Mouse (Mus musculus) midbrain, embryonic 16.5 days (tissue): Measurements from ENCODE around the gene 9330161L09Rik. TPM values are rescaled to one million over a fixed set of nuclear protein-coding genes. Genes with fewer than 3 reads are reported as not detected.

Source experiments
- ATAC-seq: fragments of 200-750 bp; cut with Nextera tagmentation; 2 replicates; pipeline ENCODE4 v1.8.0; 2017; ENCODE audit warnings: moderate TSS enrichment
- H3K27ac ChIP-seq: fragments of 300-500 bp; sonication (generic); 2 replicates; pipeline ENCODE4 v1.5.1; 2014; ENCODE audit warnings: mild to moderate bottlenecking, low read length, mixed read lengths
- H3K27me3 ChIP-seq: fragments of 300-500 bp; sonication (generic); 2 replicates; pipeline ENCODE4 v1.6.1; 2014; ENCODE audit warnings: low read depth, low read length, mixed read lengths; ENCODE audit not compliant: control insufficient read depth, insufficient read depth
- H3K36me3 ChIP-seq: fragments of 300-500 bp; sonication (generic); 2 replicates; pipeline ENCODE4 v1.6.1; 2014; ENCODE audit warnings: mild to moderate bottlenecking, low read length, moderate library complexity, mixed read lengths; ENCODE audit not compliant: control insufficient read depth, insufficient read depth
- H3K4me1 ChIP-seq: fragments of 300-500 bp; sonication (generic); 2 replicates; pipeline ENCODE4 v1.6.1; 2014; ENCODE audit warnings: mild to moderate bottlenecking, low read length, mixed read lengths; ENCODE audit not compliant: control insufficient read depth, insufficient read depth
- H3K4me2 ChIP-seq: fragments of 300-500 bp; sonication (generic); 2 replicates; pipeline ENCODE4 v1.6.1; 2014; ENCODE audit warnings: mild to moderate bottlenecking, low read length, mixed read lengths
- H3K4me3 ChIP-seq: fragments of 300-500 bp; sonication (generic); 2 replicates; pipeline ENCODE4 v1.5.1; 2014; ENCODE audit warnings: low read depth, mild to moderate bottlenecking, low read length, moderate library complexity, mixed read lengths
- H3K9ac ChIP-seq: fragments of 300-500 bp; sonication (generic); 2 replicates; pipeline ENCODE4 v1.6.1; 2014; ENCODE audit warnings: low read depth, low read length, mixed read lengths
- H3K9me3 ChIP-seq: fragments of 300-500 bp; sonication (generic); replicated peaks from 2 replicates; pipeline ENCODE4 v1.6.1; 2014; ENCODE audit warnings: mild to moderate bottlenecking, low read length, mixed read lengths; ENCODE audit not compliant: control insufficient read depth, poor library complexity, severe bottlenecking
- WGBS: fragments of 180-500 bp; shearing (Covaris S2); extraction: QIAGEN DNeasy Blood & Tissue Kit; methylation state at CpG from one replicate; pipeline ENCODE4 v1.1.7; 2014; 5-methylcytosine and 5-hydroxymethylcytosine counted together
- polyA plus RNA-seq: library from polyadenylated mRNA; unstranded; fragments of >200 nt; fragmentation: Nextera tagmentation; extraction: Ambion mirVana; gene quantifications from 2 replicates; pipeline ENCODE4 v1.2.1, GENCODE M21; 2015

Gene 9330161L09Rik
- polyA plus RNA-seq, 1 experiment from 2014 or later = 1.2 TPM

DNA sequence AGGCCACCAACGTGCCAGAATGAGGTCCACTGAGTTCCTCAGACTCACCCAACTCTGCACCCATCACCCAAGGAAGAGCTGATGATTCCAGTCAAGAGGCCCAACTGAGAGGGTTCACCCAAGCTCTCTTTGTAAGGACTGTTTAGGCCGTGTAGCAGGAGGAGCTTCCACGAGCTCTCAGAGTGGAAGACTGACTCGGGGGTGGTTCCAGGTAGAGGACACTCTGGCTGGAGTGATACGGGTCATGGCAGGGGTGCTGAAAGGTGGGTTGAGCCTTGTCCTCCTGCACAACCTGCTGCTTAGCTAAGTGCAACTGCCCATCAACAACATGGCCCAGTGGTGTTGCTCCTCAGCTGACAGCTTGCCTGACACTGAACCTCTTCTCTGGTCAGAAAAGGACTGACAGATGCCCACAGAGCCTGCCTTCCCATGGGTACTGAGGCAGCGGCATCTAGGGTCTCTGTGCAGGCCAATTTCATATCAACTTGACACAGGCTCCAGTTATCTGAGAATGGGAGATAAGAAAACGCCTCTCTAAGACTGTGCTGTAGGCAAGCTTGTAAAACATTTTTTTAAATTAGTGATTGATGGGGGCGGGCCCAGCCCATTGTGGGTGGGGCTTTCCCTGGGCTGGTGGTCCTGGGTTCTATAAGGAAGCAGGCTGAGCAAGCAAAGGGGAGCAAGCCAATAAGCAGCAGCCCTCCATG is 33.9 kb downstream of the 9330161L09Rik start:
- 81% methylated on average over 8 of the region's 8 CpGs for WGBS
- ATAC-seq = no peak
- Histone ChIP-seq H3K27me3 (no peaks in the 10 kb centered on the region), H3K4me2 (no peak overlapping the region), H3K4me3 (no peak overlapping the region), H3K9ac (no peak overlapping the region), H3K27ac (no peak overlapping the region), H3K4me1 (no peaks in the 10 kb centered on the region), H3K9me3 (no peaks in the 10 kb centered on the region; the same call in 1 of the 2 replicates), H3K36me3 (no peaks in the 10 kb centered on the region)

DNA sequence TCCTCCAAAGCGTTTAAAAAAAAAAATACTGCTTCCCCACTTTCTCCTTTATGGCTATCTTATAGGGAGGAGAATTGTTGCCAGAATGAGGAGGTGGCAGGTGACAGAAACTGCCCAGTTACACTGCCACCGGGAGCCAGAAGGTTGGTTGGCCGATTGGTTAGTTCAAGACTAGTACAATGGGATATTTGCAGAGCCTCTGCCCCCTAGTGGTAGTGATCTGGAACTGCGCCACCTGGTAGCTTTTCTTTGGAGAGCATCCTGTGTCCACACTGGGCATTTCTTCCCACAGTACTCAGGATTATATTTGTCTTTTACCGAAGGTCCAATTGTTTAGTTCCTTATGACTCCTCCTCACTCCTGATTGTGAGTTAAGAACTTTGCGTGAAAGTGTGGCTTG is 35.9 kb downstream of the 9330161L09Rik start:
- H3K27me3 ChIP-seq = no peaks in the 10 kb centered on the region
- WGBS = 28% methylated on average over 6 of the region's 6 CpGs
- no peak for ATAC-seq
- no peaks in the 10 kb centered on the region for H3K4me1 ChIP-seq
- H3K9ac ChIP-seq = no peak overlapping the region
- H3K9me3 ChIP-seq = no peaks in the 10 kb centered on the region; the same call in 1 of the 2 replicates
- no peak overlapping the region for H3K4me2 ChIP-seq
- H3K4me3 ChIP-seq = no peak overlapping the region
- no peak overlapping the region for H3K27ac ChIP-seq
- H3K36me3 ChIP-seq = no peaks in the 10 kb centered on the region

DNA sequence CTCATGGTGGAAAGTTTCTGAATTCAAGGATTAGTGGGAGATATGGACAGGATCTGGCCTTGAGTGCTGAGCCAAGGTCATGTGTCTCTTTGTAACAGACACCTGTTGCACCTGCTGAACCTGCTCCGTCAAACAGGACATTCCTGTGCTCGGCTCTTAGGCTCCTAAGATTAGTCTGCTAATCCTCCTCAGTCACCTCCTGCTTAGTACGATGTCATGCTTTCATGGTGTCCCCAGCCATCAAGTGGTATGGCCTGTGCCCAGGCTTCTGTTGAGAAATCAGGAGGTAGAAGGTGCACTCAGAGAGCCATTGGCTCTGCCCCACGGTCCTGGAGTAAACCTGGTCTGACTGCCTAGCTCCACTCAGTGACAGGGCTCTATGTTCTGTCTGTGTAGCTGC is 36.8 kb downstream of the 9330161L09Rik start:
- ATAC-seq = no peak
- WGBS = 82% methylated on average over 4 of the region's 4 CpGs
- Histone ChIP-seq H3K27ac (no peak overlapping the region), H3K9me3 (no peaks in the 10 kb centered on the region; the same call in 1 of the 2 replicates), H3K4me1 (no peaks in the 10 kb centered on the region), H3K27me3 (no peaks in the 10 kb centered on the region), H3K4me3 (no peak overlapping the region), H3K4me2 (no peak overlapping the region), H3K9ac (no peak overlapping the region), H3K36me3 (no peaks in the 10 kb centered on the region)

DNA sequence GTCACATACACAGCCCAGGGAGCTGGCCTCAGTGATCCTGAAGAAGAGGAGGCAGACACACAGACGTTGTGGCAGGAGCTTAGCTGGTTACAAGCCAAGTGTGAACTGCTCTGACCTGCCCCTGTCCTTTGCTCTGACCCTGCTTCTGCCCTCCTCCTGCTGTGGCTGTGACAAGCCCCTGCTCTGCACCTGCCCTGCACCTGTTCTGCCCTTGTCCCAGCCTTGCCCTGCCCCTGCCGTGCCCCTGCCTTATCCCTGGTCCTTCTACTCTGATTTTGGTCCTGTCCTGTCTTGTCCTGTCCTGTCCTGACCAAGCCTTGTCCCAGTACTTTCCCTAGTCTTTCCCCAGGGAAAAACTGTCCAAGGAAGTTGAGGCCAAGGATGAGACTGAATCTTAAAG is 38.8 kb downstream of the 9330161L09Rik start:
- Histone ChIP-seq H3K27me3 (no peaks in the 10 kb centered on the region), H3K4me1 (no peaks in the 10 kb centered on the region), H3K4me3 (no peak overlapping the region), H3K27ac (no peak overlapping the region), H3K36me3 (no peaks in the 10 kb centered on the region), H3K9ac (no peak overlapping the region), H3K9me3 (no peaks in the 10 kb centered on the region), H3K4me2 (no peak overlapping the region)
- no peak for ATAC-seq
- WGBS = 87% methylated on average over 2 of the region's 2 CpGs

GRCm38 (mm10) chr12:103368326-103368669 is 39.3 kb downstream of the 9330161L09Rik start:
- H3K27me3 ChIP-seq = no peaks in the 10 kb centered on the region
- H3K4me3 ChIP-seq = no peak overlapping the region
- H3K4me2 ChIP-seq = peak overlapping the region; percentile 0; the same call in 1 of the 2 replicates
- no peak for ATAC-seq
- H3K4me1 ChIP-seq = no peaks in the 10 kb centered on the region
- no peaks in the 10 kb centered on the region for H3K36me3 ChIP-seq
- 81% methylated on average over 7 of the region's 7 CpGs for WGBS
- H3K27ac ChIP-seq = no peak overlapping the region
- H3K9ac ChIP-seq = no peak overlapping the region
- no peaks in the 10 kb centered on the region for H3K9me3 ChIP-seq

DNA sequence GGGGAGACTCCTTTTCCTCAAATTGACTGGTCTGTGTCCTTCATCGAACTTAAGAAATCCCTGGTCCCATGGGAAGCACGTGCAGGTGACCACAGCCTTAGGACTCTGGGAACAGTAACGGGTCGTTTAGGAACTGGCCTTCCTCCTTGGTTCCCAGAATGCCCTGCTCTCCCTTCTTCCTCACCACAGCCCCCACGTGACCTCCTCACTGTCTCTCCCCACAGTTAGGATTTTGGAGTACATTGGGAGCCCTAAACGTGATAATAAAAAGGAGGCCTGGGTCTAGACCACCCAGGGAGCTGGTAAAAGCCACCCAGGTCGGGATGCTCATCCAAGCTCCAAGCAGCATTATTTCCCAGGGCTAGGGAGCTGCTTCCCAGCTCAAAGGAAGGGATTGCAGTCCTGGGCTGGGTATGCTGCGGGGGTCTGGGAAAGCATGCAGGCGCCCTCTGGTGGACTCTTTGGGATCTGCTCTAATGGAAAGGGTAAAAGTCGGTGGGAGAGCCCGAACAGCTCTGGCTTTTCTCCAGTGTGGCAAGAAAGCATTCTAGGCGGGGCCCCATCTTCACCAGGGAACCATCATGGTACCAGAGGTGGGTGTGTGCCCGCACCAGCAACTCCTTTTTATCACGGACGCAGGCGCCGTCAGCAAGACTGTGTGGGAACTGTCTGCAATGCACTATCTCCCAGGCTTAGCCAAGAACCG is 39.8 kb downstream of the 9330161L09Rik start:
- Histone ChIP-seq H3K9ac (no peak overlapping the region), H3K36me3 (no peaks in the 10 kb centered on the region), H3K4me2 (peak overlapping the region; percentile 0; the same call in 1 of the 2 replicates), H3K4me3 (no peak overlapping the region), H3K27ac (no peak overlapping the region), H3K4me1 (no peaks in the 10 kb centered on the region), H3K27me3 (no peaks in the 10 kb centered on the region), H3K9me3 (no peaks in the 10 kb centered on the region)
- WGBS = 16% methylated on average over 18 of the region's 18 CpGs
- ATAC-seq = peak; percentile 75

DNA sequence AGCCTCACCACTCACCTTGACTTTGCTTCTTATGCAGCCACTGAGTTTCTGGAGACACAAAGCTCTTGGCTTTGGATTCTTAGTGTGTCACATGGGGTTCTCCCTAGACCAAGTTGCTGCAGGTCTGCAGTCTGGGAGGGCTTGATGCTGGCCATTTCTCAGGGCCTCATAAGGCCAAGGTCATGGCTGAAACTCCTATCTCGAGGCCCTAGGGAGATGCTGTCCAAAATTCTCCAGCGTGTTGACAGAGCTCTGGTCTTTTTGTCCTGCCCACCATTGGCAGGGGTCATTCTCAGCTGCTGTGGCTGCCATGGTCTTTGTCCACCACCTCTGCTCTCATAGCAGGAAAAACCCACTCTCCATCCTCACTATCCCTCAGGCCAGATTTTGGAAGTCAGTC is 40.4 kb downstream of the 9330161L09Rik start:
- Histone ChIP-seq H3K27me3 (no peaks in the 10 kb centered on the region), H3K9ac (no peak overlapping the region), H3K4me2 (no peak overlapping the region), H3K27ac (no peak overlapping the region), H3K4me1 (no peaks in the 10 kb centered on the region), H3K9me3 (no peaks in the 10 kb centered on the region), H3K4me3 (no peak overlapping the region), H3K36me3 (no peaks in the 10 kb centered on the region)
- 79% methylated on average over 2 of the region's 2 CpGs for WGBS
- ATAC-seq = no peak

DNA sequence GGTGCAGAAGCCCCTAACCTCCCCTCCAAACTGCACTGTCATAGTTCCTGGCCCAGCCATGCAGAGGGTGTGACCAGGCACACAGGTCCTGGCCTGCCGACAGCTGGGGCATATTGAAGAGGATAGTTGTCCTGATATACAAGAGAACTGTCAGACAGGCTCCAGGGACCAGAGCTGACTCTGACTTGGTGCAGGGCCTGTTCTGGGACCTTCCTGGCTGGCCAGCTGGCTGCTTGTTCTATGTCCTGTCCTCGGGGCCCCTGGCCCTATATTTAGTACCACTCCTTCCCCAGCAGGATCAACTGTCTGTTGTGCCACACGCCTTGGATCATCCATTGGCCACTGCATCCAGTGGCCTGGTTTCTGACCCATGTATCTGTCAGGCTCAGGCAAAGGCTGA is 45.3 kb downstream of the 9330161L09Rik start:
- Histone ChIP-seq H3K27me3 (no peaks in the 10 kb centered on the region), H3K4me1 (no peaks in the 10 kb centered on the region), H3K4me2 (no peak overlapping the region), H3K4me3 (no peak overlapping the region), H3K9me3 (no peaks in the 10 kb centered on the region), H3K27ac (no peak overlapping the region), H3K9ac (no peak overlapping the region), H3K36me3 (no peaks in the 10 kb centered on the region)
- WGBS = 85% methylated on average over 3 of the region's 3 CpGs
- no peak for ATAC-seq

DNA sequence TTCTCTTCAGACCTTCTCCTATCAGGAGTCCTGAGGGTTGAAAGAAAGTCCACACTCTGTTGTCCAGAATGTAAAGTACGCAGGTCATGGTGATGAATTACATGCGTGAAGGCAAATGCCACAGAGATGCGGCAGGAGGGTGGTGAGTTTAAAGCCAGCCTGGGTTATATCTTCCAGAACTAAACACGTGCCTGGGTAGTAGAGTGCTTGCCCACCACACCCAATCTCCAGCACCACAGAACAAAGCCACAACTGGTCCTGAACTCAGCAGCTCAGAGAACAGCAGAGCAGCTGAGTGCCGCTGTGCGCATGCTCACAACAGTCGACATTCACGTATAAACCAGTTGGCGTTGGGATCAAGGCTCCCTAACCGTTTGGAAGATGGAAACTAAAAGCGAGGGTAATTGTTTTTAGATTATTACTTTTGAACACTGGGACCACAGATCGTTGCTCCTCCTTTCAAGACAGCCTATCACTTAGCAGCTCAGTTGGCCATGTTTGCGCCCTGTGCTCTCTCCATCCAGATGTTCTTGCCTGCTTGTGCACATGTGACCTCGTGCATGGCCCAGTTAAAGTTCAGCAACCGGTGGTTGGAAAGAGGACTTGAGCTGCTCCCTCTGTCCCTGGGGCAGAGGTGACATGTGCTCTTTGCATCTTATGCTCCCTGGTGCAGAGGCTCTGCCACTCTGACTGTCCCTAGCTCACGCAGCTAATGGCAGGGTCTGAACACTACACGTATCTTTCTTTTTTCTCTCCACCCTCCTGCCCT is 45.9 kb downstream of the 9330161L09Rik start:
- 90% methylated on average over 17 of the region's 17 CpGs for WGBS
- Histone ChIP-seq H3K4me3 (no peak overlapping the region), H3K36me3 (no peaks in the 10 kb centered on the region), H3K27me3 (no peaks in the 10 kb centered on the region), H3K27ac (no peak overlapping the region), H3K4me1 (no peaks in the 10 kb centered on the region), H3K9ac (no peak overlapping the region), H3K4me2 (no peak overlapping the region), H3K9me3 (no peaks in the 10 kb centered on the region)
- ATAC-seq = no peak
